8 mouse cellular contexts compared by ENCODE assay signal in the genomic region with DNA sequence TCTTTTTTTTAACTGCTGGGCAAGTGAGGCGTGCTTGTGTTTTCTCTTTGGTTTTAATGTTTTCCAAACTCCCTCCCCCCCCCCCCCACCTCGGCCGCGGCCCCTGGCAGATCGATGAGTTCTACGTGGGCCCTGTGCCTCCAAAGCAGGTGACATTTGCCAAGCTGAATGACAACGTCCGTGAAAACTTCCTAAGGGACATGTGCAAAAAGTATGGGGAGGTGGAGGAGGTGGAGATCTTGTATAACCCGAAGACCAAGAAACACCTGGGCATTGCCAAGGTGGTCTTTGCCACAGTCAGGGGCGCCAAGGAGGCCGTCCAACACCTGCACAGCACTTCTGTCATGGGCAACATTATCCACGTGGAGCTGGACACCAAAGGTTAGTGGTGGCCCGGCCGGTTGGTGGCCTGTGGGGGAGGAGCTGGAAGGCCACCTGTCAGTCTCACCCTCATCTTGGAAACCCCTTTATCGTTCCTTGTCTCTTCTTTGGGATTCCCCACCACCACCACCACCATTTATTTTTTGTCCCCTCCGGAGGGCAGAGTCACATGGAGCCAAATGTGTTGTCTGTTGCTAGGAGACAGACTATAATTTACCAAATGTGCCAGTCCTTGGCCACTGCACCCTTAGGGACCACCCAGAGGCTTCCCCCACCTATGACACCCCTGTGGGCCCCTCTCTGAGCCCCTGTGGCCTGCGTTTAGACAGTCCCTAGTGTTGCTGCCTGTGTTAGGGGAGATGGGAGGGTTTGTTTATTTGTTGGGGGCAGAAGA. TPM values are rescaled to one million over a fixed set of nuclear protein-coding genes. Genes with fewer than 3 reads are reported as not detected.
DNase-seq lines count a peak whose midpoint lies in the region; ATAC-seq and TF ChIP-seq lines count a peak whose summit lies in the region.

No protein-coding gene starts in this region.

- no peak for DNase-seq in kidney, adult 2 months
- DNase-seq in kidney, adult 9 months, result no peak
- DNase-seq in heart, postnatal 0 days (ENCODE audit: low spot score), result no peak
- DNase-seq in midbrain, embryonic 10.5 days (ENCODE audit: low spot score), result no peak
- DNase-seq in layer of hippocampus, adult 8-10 months (ENCODE audit: low spot score in 2 of 2), result no peak
- DNase-seq in ovary, postnatal 36 days (ENCODE audit: low spot score), result no peak
- no peak for DNase-seq in ovary, adult 18-20 months (ENCODE audit: low spot score)

- no peak for TF ChIP-seq EP300 in heart, postnatal 0 days (IDR thresholded peaks at IDR 0.05; ENCODE audit: low read depth)

- H3K9me3 ChIP-seq in heart, postnatal 0 days (replicated peaks; ENCODE audit: control insufficient read depth, low read length), result no peaks in the 10 kb centered on the region
- no peaks in the 10 kb centered on the region for H3K9me3 ChIP-seq in midbrain, embryonic 10.5 days (replicated peaks)

- TF ChIP-seq POLR2A in kidney, adult 2 months (IDR thresholded peaks at IDR 0.05; ENCODE audit: low read depth, low read length), result no peak
- no peak for TF ChIP-seq POLR2A in bone marrow macrophage, adult 2 months (IDR thresholded peaks at IDR 0.05; ENCODE audit: borderline replicate concordance, low read depth, low read length)

- H3K36me3 ChIP-seq in kidney, adult 2 months (ENCODE audit: control insufficient read depth, insufficient read depth, low read length), result no peaks in the 10 kb centered on the region; the same call in 1 of the 2 replicates
- H3K36me3 ChIP-seq in heart, postnatal 0 days (replicated peaks; ENCODE audit: control insufficient read depth, insufficient read depth, low read length), result peaks cover 36% of the 10 kb centered on the region
- peaks cover 50% of the 10 kb centered on the region for H3K36me3 ChIP-seq in midbrain, embryonic 10.5 days

- H3K9ac ChIP-seq in heart, postnatal 0 days (replicated peaks; ENCODE audit: low read depth, low read length), result peak overlapping the region; percentile 98

- ATAC-seq in heart, postnatal 0 days (ENCODE audit: insufficient read depth, low read depth), result no peak

- H3K4me3 ChIP-seq in kidney, adult 2 months (ENCODE audit: insufficient read depth, low read depth, low read length), result peak overlapping the region; percentile 6
- peak overlapping the region; percentile 67 for H3K4me3 ChIP-seq in bone marrow macrophage, adult 2 months (ENCODE audit: insufficient read depth, low read length)
- H3K4me3 ChIP-seq in heart, postnatal 0 days (ENCODE audit: low read depth, low read length), result peak overlapping the region; percentile 92
- peak overlapping the region; percentile 99 for H3K4me3 ChIP-seq in midbrain, embryonic 10.5 days

- peak overlapping the region; percentile 98 for H3K4me2 ChIP-seq in heart, postnatal 0 days (ENCODE audit: low read depth, low read length)

- no peak for TF ChIP-seq CTCF in kidney, adult 2 months (conservative IDR thresholded peaks at IDR 0.05; ENCODE audit: insufficient read depth, insufficient read length, low read depth, low read length)
- TF ChIP-seq CTCF in bone marrow macrophage, adult 2 months (IDR thresholded peaks at IDR 0.05; ENCODE audit: low read depth, low read length), result no peak
- TF ChIP-seq CTCF in heart, postnatal 0 days (IDR thresholded peaks at IDR 0.05; ENCODE audit: low read depth), result no peak

- no peaks in the 10 kb centered on the region for H3K27me3 ChIP-seq in kidney, adult 2 months (replicated peaks; ENCODE audit: control insufficient read depth, insufficient read depth, low read length)
- H3K27me3 ChIP-seq in heart, postnatal 0 days (ENCODE audit: control insufficient read depth, insufficient read depth, low read length), result no peaks in the 10 kb centered on the region
- no peaks in the 10 kb centered on the region for H3K27me3 ChIP-seq in midbrain, embryonic 10.5 days (ENCODE audit: low read depth, poor library complexity, severe bottlenecking)

- 8% methylated on average over 17 of the region's 17 CpGs for WGBS in kidney, adult 2 months
- 3% methylated on average over 17 of the region's 17 CpGs for WGBS in heart, postnatal 0 days
- WGBS in midbrain, embryonic 10.5 days, result 11% methylated on average over 17 of the region's 17 CpGs

- H3K27ac ChIP-seq in kidney, adult 2 months (ENCODE audit: insufficient read depth, low read depth, low read length), result no peak overlapping the region
- no peak overlapping the region for H3K27ac ChIP-seq in bone marrow macrophage, adult 2 months (ENCODE audit: insufficient read depth, low read depth, low read length)
- no peak overlapping the region for H3K27ac ChIP-seq in heart, postnatal 0 days (ENCODE audit: low read depth)
- H3K27ac ChIP-seq in midbrain, embryonic 10.5 days (replicated peaks), result peak overlapping the region; percentile 100

- peaks cover 8% of the 10 kb centered on the region; the same call in 1 of the 2 replicates for H3K4me1 ChIP-seq in kidney, adult 2 months (ENCODE audit: control insufficient read depth, insufficient read depth, low read length)
- peaks cover 5% of the 10 kb centered on the region for H3K4me1 ChIP-seq in bone marrow macrophage, adult 2 months (ENCODE audit: control insufficient read depth, insufficient read depth, low read length)
- H3K4me1 ChIP-seq in heart, postnatal 0 days (ENCODE audit: control insufficient read depth, insufficient read depth), result peaks cover 27% of the 10 kb centered on the region
- peaks cover 68% of the 10 kb centered on the region for H3K4me1 ChIP-seq in midbrain, embryonic 10.5 days

RNA-seq across cellular contexts. Expression of a gene that starts 2.2 kb away (rescaled TPM):
- 6.7 and 8.8 TPM in 2 replicates for polyA plus RNA-seq in kidney, adult 2 months (2012; rRNA removed)
- polyA plus RNA-seq in bone marrow macrophage, adult 2 months (2012; ENCODE audit: insufficient read depth, insufficient read length, missing spikeins), result 27.3 and 28.2 TPM in 2 replicates
- total RNA-seq in heart, postnatal 0 days (2014; rRNA removed; ENCODE audit: low replicate concordance), result 5.5 and 6.1 TPM in 2 replicates
- polyA plus RNA-seq in heart, postnatal 0 days (2015; fragmentation: Nextera tagmentation; extraction: Ambion mirVana), result 4.9 and 5.1 TPM in 2 replicates
- polyA plus RNA-seq in midbrain, embryonic 10.5 days (2016; fragmentation: Nextera tagmentation; extraction: Ambion mirVana), result 7.4 and 7.9 TPM in 2 replicates
- 10 to 100 TPM; 33.1 to 37.9 (median 35.0) TPM for total RNA-seq in layer of hippocampus, adult 8-10 months (2022)

RNA-seq across cellular contexts. Expression of a gene that starts 11.7 kb away (rescaled TPM):
- 12.1 and 13.4 TPM in 2 replicates for polyA plus RNA-seq in kidney, adult 2 months (2012; rRNA removed)
- 1.8 and 2.7 TPM in 2 replicates for polyA plus RNA-seq in bone marrow macrophage, adult 2 months (2012; ENCODE audit: insufficient read depth, insufficient read length, missing spikeins)
- total RNA-seq in heart, postnatal 0 days (2014; rRNA removed; ENCODE audit: low replicate concordance), result 1.4 and 2.1 TPM in 2 replicates
- polyA plus RNA-seq in heart, postnatal 0 days (2015; fragmentation: Nextera tagmentation; extraction: Ambion mirVana), result 0.71 and 1.1 TPM in 2 replicates
- polyA plus RNA-seq in midbrain, embryonic 10.5 days (2016; fragmentation: Nextera tagmentation; extraction: Ambion mirVana), result 1.4 and 1.9 TPM in 2 replicates
- total RNA-seq in layer of hippocampus, adult 8-10 months (2022), result 10 to 100 TPM; 42.0 to 46.6 (median 45.3) TPM

RNA-seq across cellular contexts. Expression of a gene that starts 25.1 kb away (rescaled TPM):
- 34.2 and 35.1 TPM in 2 replicates for polyA plus RNA-seq in kidney, adult 2 months (2012; rRNA removed)
- polyA plus RNA-seq in bone marrow macrophage, adult 2 months (2012; ENCODE audit: insufficient read depth, insufficient read length, missing spikeins), result 31.0 and 31.4 TPM in 2 replicates
- total RNA-seq in heart, postnatal 0 days (2014; rRNA removed; ENCODE audit: low replicate concordance), result 11.2 and 19.5 TPM in 2 replicates
- polyA plus RNA-seq in heart, postnatal 0 days (2015; fragmentation: Nextera tagmentation; extraction: Ambion mirVana), result 54.0 and 54.9 TPM in 2 replicates
- 75.7 and 78.5 TPM in 2 replicates for polyA plus RNA-seq in midbrain, embryonic 10.5 days (2016; fragmentation: Nextera tagmentation; extraction: Ambion mirVana)
- total RNA-seq in layer of hippocampus, adult 8-10 months (2022), result 10 to 100 TPM; 26.2 to 34.3 (median 27.4) TPM

RNA-seq across cellular contexts. Expression of a gene that starts 38.4 kb away (rescaled TPM):
- polyA plus RNA-seq in kidney, adult 2 months (2012; rRNA removed), result 418 and 439 TPM in 2 replicates
- not detected in 2 replicates for polyA plus RNA-seq in bone marrow macrophage, adult 2 months (2012; ENCODE audit: insufficient read depth, insufficient read length, missing spikeins)
- total RNA-seq in heart, postnatal 0 days (2014; rRNA removed; ENCODE audit: low replicate concordance), result 0.43 and 0.92 TPM in 2 replicates
- polyA plus RNA-seq in heart, postnatal 0 days (2015; fragmentation: Nextera tagmentation; extraction: Ambion mirVana), result not detected in 2 replicates
- polyA plus RNA-seq in midbrain, embryonic 10.5 days (2016; fragmentation: Nextera tagmentation; extraction: Ambion mirVana), result not detected in 2 replicates
- not detected for total RNA-seq in layer of hippocampus, adult 8-10 months (2022)

Comparison
In these comparisons a context has a peak if more than half of its experiments do, and no peak if none do; other contexts are left out.
1. H3K4me3 ChIP-seq: peak in every context shown above with its lines; median percentile 99 in midbrain, embryonic 10.5 days; 92 in heart, postnatal 0 days; 67 in bone marrow macrophage, adult 2 months; 6 in kidney, adult 2 months.